Mouse (Mus musculus) spleen, adult 12 weeks (tissue): ENCODE results near the gene Zfp260.

ENCODE experiments used
- DNase-seq: peaks from one replicate; pipeline ENCODE4 v3.0.0; 2022; ENCODE audit warnings: low spot score

The Zfp260 gene

DNA sequence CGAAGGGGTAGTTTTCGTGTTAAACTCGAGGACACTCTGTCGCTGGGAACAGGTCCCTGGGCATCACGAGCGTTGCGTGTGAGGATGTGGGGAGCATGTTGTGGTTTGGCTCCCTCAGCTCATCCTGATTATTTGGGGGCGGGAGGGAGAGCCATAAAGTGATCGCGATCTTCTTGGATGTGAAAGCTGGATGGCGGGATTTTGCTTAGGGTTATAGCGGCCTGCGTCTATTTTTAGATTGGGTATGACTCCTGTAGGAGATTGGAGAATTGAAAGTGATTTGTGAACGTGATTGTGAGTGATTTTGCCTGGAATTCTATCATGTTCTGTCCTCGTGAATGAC, 27.6 kb downstream of the Zfp260 start:
- DNase-seq: no peak

DNA sequence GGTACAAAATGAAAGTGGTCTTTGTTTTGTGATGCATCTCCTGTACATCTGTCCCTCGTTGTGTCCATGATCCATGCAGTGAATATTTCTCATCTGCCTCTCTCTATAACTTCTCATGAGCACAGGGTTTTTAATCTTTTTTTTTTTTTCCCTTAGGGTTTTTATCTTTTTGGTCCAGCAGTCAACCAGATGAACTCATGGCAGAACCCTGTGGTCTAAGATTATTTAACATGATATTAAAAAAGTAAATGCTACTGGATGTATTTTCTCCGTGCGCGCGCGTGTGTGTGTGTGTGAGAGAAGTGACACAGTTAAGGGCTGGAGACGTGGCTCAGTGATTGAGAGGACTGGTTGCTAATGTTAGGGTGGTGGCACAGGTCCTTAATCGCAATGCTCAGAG, 35.3 kb downstream of the Zfp260 start:
- no peak for DNase-seq

DNA sequence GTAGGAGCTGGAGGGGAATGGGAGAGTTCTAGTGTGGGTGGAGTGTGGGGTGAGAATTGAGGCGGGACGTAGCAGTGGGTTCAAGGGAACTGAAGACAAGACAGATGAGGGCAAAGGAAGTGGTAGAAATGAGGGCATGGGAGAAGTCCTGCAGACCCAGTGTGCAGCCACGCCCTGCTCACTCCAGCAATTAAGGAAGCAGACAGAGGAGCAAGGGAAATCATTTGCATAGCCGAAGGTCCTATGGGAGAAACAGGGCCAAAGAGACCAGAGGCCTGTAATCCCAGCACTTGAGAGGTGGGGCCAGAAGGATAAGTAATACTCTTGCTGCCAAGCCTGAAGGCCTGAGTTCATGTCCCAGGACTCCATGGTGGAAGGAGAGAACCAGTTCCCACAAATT, 37.8 kb downstream of the Zfp260 start:
- DNase-seq: no peak

DNA sequence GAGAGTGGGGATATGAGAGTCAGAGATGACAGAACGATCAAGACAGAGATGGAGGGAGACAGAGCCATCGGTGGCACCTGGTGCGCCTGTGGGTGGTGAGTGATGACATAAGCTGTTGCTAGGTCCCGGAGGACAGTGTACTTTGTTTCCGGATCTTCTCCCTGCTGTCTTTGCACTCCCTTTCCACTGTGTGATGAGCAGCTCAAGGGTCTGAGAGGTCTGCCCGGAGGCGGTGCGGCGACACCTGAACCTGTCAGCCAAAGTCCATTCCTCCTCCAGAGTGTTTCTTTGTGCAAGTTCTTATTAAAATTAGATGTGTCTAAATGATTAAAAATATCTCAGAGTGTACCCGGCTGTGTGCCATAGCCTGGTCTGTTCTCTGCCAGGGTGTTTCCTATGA, 42.2 kb downstream of the Zfp260 start:
- no peak for DNase-seq

DNA sequence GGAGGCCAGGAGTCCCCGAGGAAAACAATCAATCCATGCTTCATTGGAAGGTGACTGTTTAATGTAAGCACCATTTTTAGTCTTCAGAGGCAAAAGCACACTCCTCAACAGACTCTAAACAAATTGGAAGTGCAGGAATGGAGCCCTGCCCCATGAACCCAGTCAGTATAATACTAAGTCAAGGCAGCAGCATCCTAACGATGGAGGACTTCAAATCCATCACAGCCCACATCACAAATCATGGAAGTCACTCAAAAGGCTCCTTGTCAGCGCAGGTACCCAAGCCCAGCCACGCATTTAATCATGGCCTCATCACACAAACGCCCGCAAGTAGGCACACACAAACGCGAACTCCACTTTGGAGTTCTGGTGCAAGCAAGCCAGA, 48.6 kb downstream of the Zfp260 start:
- DNase-seq: no peak

DNA sequence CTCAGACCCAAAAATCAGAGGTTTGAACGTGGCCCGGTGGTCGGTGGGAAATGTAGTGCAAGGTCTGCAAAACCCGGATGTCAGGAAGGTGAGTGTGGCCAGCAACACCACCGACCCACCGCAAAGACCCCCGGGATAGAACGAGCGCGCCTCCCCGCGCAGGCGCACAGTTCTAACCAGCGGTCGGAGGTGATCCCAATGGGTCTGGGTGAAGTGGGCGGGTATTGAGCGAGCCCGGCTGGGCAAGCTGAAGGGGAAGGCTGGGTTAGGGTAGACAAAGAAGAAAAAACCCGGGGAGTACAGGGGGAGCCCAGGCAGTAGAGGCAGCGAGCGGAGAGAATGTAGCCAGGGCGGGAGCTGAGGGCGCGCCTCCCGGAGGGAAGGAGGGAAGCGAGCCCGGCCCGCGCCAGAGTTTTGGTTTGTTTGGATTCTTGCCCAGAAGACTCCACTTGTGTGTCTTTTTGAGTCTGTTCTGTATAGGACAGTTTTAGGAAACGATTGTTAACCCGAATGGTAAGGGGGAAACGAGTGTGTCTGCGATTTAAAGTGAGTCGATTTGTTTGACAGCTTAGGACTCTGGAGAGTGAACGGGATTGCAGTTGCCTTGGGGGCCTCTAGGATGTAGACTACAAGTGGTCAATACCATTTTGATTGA, 49.1 kb downstream of the Zfp260 start:
- DNase-seq: no peak

DNA sequence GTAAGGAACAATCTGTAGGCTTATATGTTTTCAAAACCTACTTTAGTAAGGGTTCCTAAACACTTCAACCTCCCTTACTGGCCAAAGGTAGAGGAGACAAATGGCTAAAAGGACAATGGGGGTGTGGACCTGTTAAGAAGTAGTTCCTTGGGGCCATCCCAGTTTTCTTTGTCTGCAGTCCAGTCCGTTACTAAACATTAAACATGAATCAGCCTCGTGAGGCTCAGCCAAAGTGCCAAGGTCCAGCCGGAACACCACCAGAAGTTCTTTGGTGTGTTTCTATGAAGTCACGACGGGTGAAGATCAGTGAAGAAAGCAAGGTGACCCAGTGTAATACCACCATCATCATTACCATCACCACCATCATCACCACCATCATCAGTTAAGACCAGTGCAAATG, 52.4 kb downstream of the Zfp260 start:
- no peak for DNase-seq

DNA sequence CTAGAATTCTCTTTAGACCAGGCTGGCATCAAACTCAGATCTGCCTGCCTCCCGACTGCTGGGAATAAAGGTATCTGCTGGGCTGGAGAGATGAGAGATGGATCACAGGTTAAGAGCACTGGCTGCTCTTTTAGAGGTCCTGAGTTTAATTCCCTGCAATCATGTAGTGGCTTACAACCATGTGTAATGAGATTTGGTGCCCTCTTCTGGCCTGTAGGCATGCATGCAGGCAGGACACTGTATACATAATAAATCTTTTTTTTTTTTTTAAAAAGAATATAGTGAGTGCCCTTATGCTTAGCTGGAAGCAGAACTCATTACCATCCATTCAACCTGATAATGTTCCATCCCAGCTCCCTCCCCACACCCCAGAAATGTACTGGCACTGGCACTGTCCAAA, 59.5 kb downstream of the Zfp260 start:
- DNase-seq: no peak

DNA sequence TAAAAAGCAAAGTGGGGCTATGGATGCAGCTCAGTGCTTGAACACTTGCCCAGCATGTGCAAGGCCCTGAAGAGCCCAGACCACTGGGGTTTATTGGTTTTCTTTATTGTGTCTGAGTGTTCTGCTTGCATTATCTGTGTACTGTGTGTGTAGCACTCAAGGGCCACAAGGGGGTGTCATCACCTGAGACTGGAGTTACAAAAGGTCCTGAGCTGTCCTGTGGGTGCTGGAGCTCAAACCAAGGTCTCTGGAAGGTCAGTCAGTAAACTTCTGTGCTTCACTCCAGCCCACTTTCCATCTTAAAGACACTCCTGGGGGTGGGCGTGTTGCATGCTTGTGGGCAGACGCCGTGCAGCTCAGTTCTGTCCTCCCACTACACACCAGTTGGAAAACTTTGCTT, 60.9 kb downstream of the Zfp260 start:
- no peak for DNase-seq
